Mouse (Mus musculus): ENCODE measurements around the gene Chn1.

DNA sequence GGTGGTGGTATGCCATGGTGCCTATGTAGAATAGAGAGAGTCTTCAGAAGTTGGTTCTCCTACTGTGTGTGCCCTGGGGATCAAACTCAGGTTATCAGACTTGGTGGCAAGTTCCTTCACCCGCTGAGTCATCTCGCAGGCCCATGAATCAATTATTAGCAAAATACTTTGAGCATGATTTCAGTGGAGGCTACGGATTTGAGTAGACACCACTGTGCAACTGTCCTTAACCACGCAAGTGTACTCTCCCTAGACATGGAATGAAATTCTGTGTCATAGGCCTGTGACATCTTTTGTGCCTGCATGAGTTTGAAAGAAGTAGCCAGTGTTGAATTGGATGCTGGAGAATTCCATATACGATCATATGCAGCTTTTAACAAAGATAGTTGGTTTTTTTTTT, 194.4 kb downstream of the Chn1 start:
- TF ChIP-seq EP300 (IDR thresholded peaks at IDR 0.05; ENCODE audit: low read length), result no peak
- TF ChIP-seq POLR2A (IDR thresholded peaks at IDR 0.05; ENCODE audit: low read depth, low read length), result no peak
- no peak for TF ChIP-seq E2F4 (IDR thresholded peaks at IDR 0.05; ENCODE audit: insufficient replicate concordance, low read depth, low read length)
